Mouse (Mus musculus) v-Abl transformed pro-B cells (cell line): ENCODE results near the gene Supt20.

ENCODE experiments used
- in situ Hi-C, 2 experiments: fragments of 400-800 bp; cut with MboI; formaldehyde crosslinking; loops; one replicate each; pipeline ENCODE4 v1.15.1; 2025; ENCODE audit not compliant: unreplicated experiment in 2 of 2

Supt20 gene

GRCm38 (mm10) chr3:54692202-54693055 lies at the start of gene Supt20:
Gene Supt20 (plus strand): TSS chr3:54692807.
- in situ Hi-C loops = loop anchor here (10.0 to 25.0 kb wide), 6 partner anchors 98 to 1105 kb away; partner anchors contain the start of genes Trpc4 (in 2 of the 2) and Ufm1 (in 2 of the 2)

GRCm38 (mm10) chr3:54642851-54643250 lies 49.8 kb upstream of the Supt20 start:
- in situ Hi-C loops = no loop called here

GRCm38 (mm10) chr3:54647583-54647982 lies 45.0 kb upstream of the Supt20 start:
- in situ Hi-C loops = no loop called here

- in situ Hi-C loops = loop anchor here (25.0 kb wide), 1 partner anchor 411 kb away; the partner anchor contains the start of gene Ccna1 (in 2 of the 2)
Observed at GRCm38 (mm10) chr3:54651576-54651975, 41.0 kb upstream of the Supt20 start.

GRCm38 (mm10) chr3:54654169-54654568 lies 38.4 kb upstream of the Supt20 start:
- in situ Hi-C loops = loop anchor here (25.0 kb wide), 1 partner anchor 408 kb away; the partner anchor contains the start of gene Ccna1 (in 2 of the 2)

GRCm38 (mm10) chr3:54657090-54657489 lies 35.5 kb upstream of the Supt20 start:
- in situ Hi-C loops = loop anchor here (25.0 kb wide), 1 partner anchor 405 kb away; the partner anchor contains the start of gene Ccna1 (in 2 of the 2)

GRCm38 (mm10) chr3:54657888-54658626 lies 34.5 kb upstream of the Supt20 start:
- in situ Hi-C loops = loop anchor here (25.0 kb wide), 1 partner anchor 404 kb away; the partner anchor contains the start of gene Ccna1 (in 2 of the 2)

GRCm38 (mm10) chr3:54659736-54660135 lies 32.9 kb upstream of the Supt20 start:
- in situ Hi-C loops = loop anchor here (5.0 to 25.0 kb wide), 4 partner anchors 65 to 403 kb away; partner anchors contain the start of gene Ccna1 (in 2 of the 2)

GRCm38 (mm10) chr3:54662411-54662810 lies 30.2 kb upstream of the Supt20 start:
- in situ Hi-C loops = loop anchor here (5.0 to 25.0 kb wide), 4 partner anchors 68 to 400 kb away; partner anchors contain the start of gene Ccna1 (in 2 of the 2)

GRCm38 (mm10) chr3:54668141-54668540 lies 24.5 kb upstream of the Supt20 start:
- in situ Hi-C loops = loop anchor here (10.0 to 25.0 kb wide), 3 partner anchors 73 to 394 kb away; partner anchors contain the start of gene Ccna1 (in 2 of the 2)

- in situ Hi-C loops = loop anchor here (10.0 to 25.0 kb wide), 3 partner anchors 74 to 394 kb away; partner anchors contain the start of gene Ccna1 (in 2 of the 2)
Observed at GRCm38 (mm10) chr3:54668722-54669121, 23.9 kb upstream of the Supt20 start.

GRCm38 (mm10) chr3:54669559-54669958 lies 23.0 kb upstream of the Supt20 start:
- in situ Hi-C loops = loop anchor here (10.0 to 25.0 kb wide), 3 partner anchors 75 to 393 kb away; partner anchors contain the start of gene Ccna1 (in 2 of the 2)

GRCm38 (mm10) chr3:54672111-54672510 lies 20.5 kb upstream of the Supt20 start:
- in situ Hi-C loops = loop anchor here (25.0 kb wide), 1 partner anchor 390 kb away; the partner anchor contains the start of gene Ccna1 (in 2 of the 2)

GRCm38 (mm10) chr3:54672557-54673529 lies 19.8 kb upstream of the Supt20 start:
- in situ Hi-C loops = loop anchor here (25.0 kb wide), 1 partner anchor 389 kb away; the partner anchor contains the start of gene Ccna1 (in 2 of the 2)

GRCm38 (mm10) chr3:54676818-54677217 lies 15.8 kb upstream of the Supt20 start:
- in situ Hi-C loops = loop anchor here (25.0 kb wide), 3 partner anchors 515 to 1090 kb away; partner anchors contain the start of genes Trpc4 (in 2 of the 2) and Ufm1 (in 1 of the 2)

- in situ Hi-C loops = loop anchor here (5.0 to 25.0 kb wide), 8 partner anchors 107 to 1157 kb away; partner anchors contain the start of genes Trpc4 (in 2 of the 2) and Ufm1 (in 1 of the 2)
Observed at GRCm38 (mm10) chr3:54681310-54682204, 11.1 kb upstream of the Supt20 start.

- in situ Hi-C loops = loop anchor here (5.0 to 25.0 kb wide), 9 partner anchors 108 to 1160 kb away; partner anchors contain the start of genes Trpc4 (in 2 of the 2) and Ufm1 (in 1 of the 2)
Observed at GRCm38 (mm10) chr3:54685202-54685601, 7.4 kb upstream of the Supt20 start.

- in situ Hi-C loops = loop anchor here (5.0 to 25.0 kb wide), 9 partner anchors 110 to 1162 kb away; partner anchors contain the start of genes Trpc4 (in 2 of the 2) and Ufm1 (in 1 of the 2)
Observed at GRCm38 (mm10) chr3:54687245-54687644, 5.4 kb upstream of the Supt20 start.
